Comparison of ENCODE assay signal across 24 mouse cellular contexts in genomic region chr1:77377550-77377980, GRCm38 (mm10).
A peak's percentile ranks its signal among the peaks of the same experiment; 100 is the strongest.
DNase-seq lines count a peak whose midpoint lies in the region; ATAC-seq and TF ChIP-seq lines count a peak whose summit lies in the region.
"Had no signal": no experiment of that assay in that cellular context is flagged by ENCODE, and none has a peak within 500 bp of the region (broad histone marks: within the 10 kb centered on the region; RNA-seq: fewer than 3 reads in every experiment).

No protein-coding gene starts in this region.

- peak; percentile 53 for DNase-seq in hindbrain, embryonic 14.5 days (ENCODE audit: low spot score)
- peak; percentile 28 for DNase-seq in midbrain, embryonic 14.5 days
- DNase-seq in forebrain, embryonic 14.5 days (ENCODE audit: low spot score), result peak; percentile 77
- no peak for DNase-seq in forebrain, postnatal 0 days
- no peak for DNase-seq in thymus, postnatal 10 days (ENCODE audit: low spot score in 2 of 2)
- DNase-seq: adrenal gland, adult 2 months; cerebellum, adult 8-10 months; gastrocnemius, postnatal 36 days; heart, adult 2 months; heart, postnatal 14 days; kidney, adult 11 months; kidney, postnatal 36 days; layer of hippocampus, adult 9-11 months; lung, embryonic 14.5 days; right cerebral cortex, postnatal 14 days had no signal

- no peaks in the 10 kb centered on the region for H3K9me3 ChIP-seq in hindbrain, embryonic 14.5 days (ENCODE audit: control insufficient read depth, low read length)
- no peaks in the 10 kb centered on the region for H3K9me3 ChIP-seq in hindbrain, embryonic 13.5 days
- no peaks in the 10 kb centered on the region for H3K9me3 ChIP-seq in midbrain, embryonic 14.5 days (ENCODE audit: control insufficient read depth, low read length)
- no peaks in the 10 kb centered on the region for H3K9me3 ChIP-seq in midbrain, embryonic 13.5 days
- no peaks in the 10 kb centered on the region for H3K9me3 ChIP-seq in forebrain, embryonic 14.5 days (replicated peaks; ENCODE audit: control insufficient read depth, low read length)
- H3K9me3 ChIP-seq in forebrain, postnatal 0 days (ENCODE audit: low read length), result no peaks in the 10 kb centered on the region
- H3K9me3 ChIP-seq: embryonic facial prominence, embryonic 10.5 days; heart, embryonic 13.5 days; kidney, embryonic 15.5 days; limb, embryonic 15.5 days; midbrain, embryonic 15.5 days had no signal

- no peak overlapping the region for H3K4me2 ChIP-seq in hindbrain, embryonic 14.5 days (replicated peaks)
- H3K4me2 ChIP-seq in hindbrain, embryonic 13.5 days, result no peak overlapping the region
- H3K4me2 ChIP-seq in midbrain, embryonic 14.5 days (ENCODE audit: low read length), result no peak overlapping the region
- no peak overlapping the region for H3K4me2 ChIP-seq in midbrain, embryonic 13.5 days (replicated peaks)
- H3K4me2 ChIP-seq in forebrain, embryonic 14.5 days (ENCODE audit: low read length), result no peak overlapping the region
- no peak overlapping the region for H3K4me2 ChIP-seq in forebrain, postnatal 0 days (ENCODE audit: low read depth)
- H3K4me2 ChIP-seq: heart, embryonic 13.5 days; kidney, embryonic 15.5 days; limb, embryonic 15.5 days; lung, embryonic 14.5 days; midbrain, embryonic 15.5 days had no signal

- H3K4me1 ChIP-seq in hindbrain, embryonic 14.5 days (replicated peaks; ENCODE audit: control insufficient read depth, insufficient read depth, low read length), result peaks cover 5% of the 10 kb centered on the region; the same call in 1 of the 2 replicates
- H3K4me1 ChIP-seq in hindbrain, embryonic 13.5 days (replicated peaks), result peaks cover 13% of the 10 kb centered on the region
- H3K4me1 ChIP-seq in midbrain, embryonic 14.5 days (ENCODE audit: control insufficient read depth, insufficient read depth, low read length), result no peaks in the 10 kb centered on the region
- 0 out of 2 replicates have a peak, but pooled peaks cover 3% of the 10 kb centered on the region for H3K4me1 ChIP-seq in midbrain, embryonic 13.5 days (replicated peaks)
- peaks cover 17% of the 10 kb centered on the region for H3K4me1 ChIP-seq in forebrain, embryonic 14.5 days (ENCODE audit: control insufficient read depth, insufficient read depth, low read length)
- no peaks in the 10 kb centered on the region for H3K4me1 ChIP-seq in forebrain, postnatal 0 days (ENCODE audit: insufficient read depth)
- H3K4me1 ChIP-seq: heart, embryonic 13.5 days; limb, embryonic 15.5 days; megakaryocyte, embryonic 14.5 days; midbrain, embryonic 15.5 days had no signal

- no peaks in the 10 kb centered on the region for H3K27me3 ChIP-seq in hindbrain, embryonic 14.5 days (ENCODE audit: control insufficient read depth, insufficient read depth, low read length)
- H3K27me3 ChIP-seq in hindbrain, embryonic 13.5 days, result no peaks in the 10 kb centered on the region
- H3K27me3 ChIP-seq in midbrain, embryonic 14.5 days (ENCODE audit: control insufficient read depth, insufficient read depth, low read length), result no peaks in the 10 kb centered on the region
- no peaks in the 10 kb centered on the region for H3K27me3 ChIP-seq in midbrain, embryonic 13.5 days
- H3K27me3 ChIP-seq in forebrain, embryonic 14.5 days (replicated peaks; ENCODE audit: control insufficient read depth, insufficient read depth, low read length), result no peaks in the 10 kb centered on the region
- no peaks in the 10 kb centered on the region for H3K27me3 ChIP-seq in forebrain, postnatal 0 days (ENCODE audit: insufficient read depth, low read length)
- H3K27me3 ChIP-seq: kidney, embryonic 15.5 days; limb, embryonic 15.5 days; megakaryocyte, embryonic 14.5 days; midbrain, embryonic 15.5 days had no signal

- no peak for TF ChIP-seq CTCF in forebrain, postnatal 0 days (IDR thresholded peaks at IDR 0.05; ENCODE audit: low read depth)

- no peak overlapping the region for H3K4me3 ChIP-seq in hindbrain, embryonic 14.5 days (replicated peaks; ENCODE audit: low read length)
- H3K4me3 ChIP-seq in hindbrain, embryonic 13.5 days, result no peak overlapping the region
- no peak overlapping the region for H3K4me3 ChIP-seq in midbrain, embryonic 14.5 days (replicated peaks; ENCODE audit: low read depth, low read length)
- no peak overlapping the region for H3K4me3 ChIP-seq in midbrain, embryonic 13.5 days (replicated peaks)
- H3K4me3 ChIP-seq in forebrain, embryonic 14.5 days (ENCODE audit: low read depth, low read length), result no peak overlapping the region
- no peak overlapping the region for H3K4me3 ChIP-seq in forebrain, postnatal 0 days (ENCODE audit: low read depth, low read length)
- H3K4me3 ChIP-seq: embryonic facial prominence, embryonic 10.5 days; heart, adult 2 months; heart, embryonic 13.5 days; kidney, embryonic 15.5 days; limb, embryonic 15.5 days; megakaryocyte, embryonic 14.5 days; midbrain, embryonic 15.5 days had no signal

- peaks cover 34% of the 10 kb centered on the region for H3K36me3 ChIP-seq in hindbrain, embryonic 14.5 days (replicated peaks; ENCODE audit: control insufficient read depth, insufficient read depth)
- H3K36me3 ChIP-seq in hindbrain, embryonic 13.5 days, result peaks cover 24% of the 10 kb centered on the region
- H3K36me3 ChIP-seq in midbrain, embryonic 14.5 days (ENCODE audit: control insufficient read depth, insufficient read depth, low read length), result peaks cover 34% of the 10 kb centered on the region
- H3K36me3 ChIP-seq in midbrain, embryonic 13.5 days, result peaks cover 39% of the 10 kb centered on the region
- H3K36me3 ChIP-seq in forebrain, embryonic 14.5 days (ENCODE audit: control insufficient read depth, insufficient read depth, low read length), result peaks cover 71% of the 10 kb centered on the region
- H3K36me3 ChIP-seq in forebrain, postnatal 0 days (ENCODE audit: insufficient read depth), result peaks cover 24% of the 10 kb centered on the region
- H3K36me3 ChIP-seq: midbrain, embryonic 15.5 days had no signal

- no peak overlapping the region for H3K9ac ChIP-seq in hindbrain, embryonic 14.5 days
- no peak overlapping the region for H3K9ac ChIP-seq in hindbrain, embryonic 13.5 days
- no peak overlapping the region for H3K9ac ChIP-seq in midbrain, embryonic 14.5 days (replicated peaks; ENCODE audit: low read length)
- no peak overlapping the region for H3K9ac ChIP-seq in midbrain, embryonic 13.5 days (replicated peaks)
- no peak overlapping the region for H3K9ac ChIP-seq in forebrain, embryonic 14.5 days (ENCODE audit: low read length)
- H3K9ac ChIP-seq in forebrain, postnatal 0 days, result no peak overlapping the region
- H3K9ac ChIP-seq: heart, embryonic 13.5 days; kidney, embryonic 15.5 days; limb, embryonic 15.5 days; liver, embryonic 14.5 days; lung, embryonic 14.5 days; midbrain, embryonic 15.5 days had no signal

- peak; percentile 55; the same call in 1 of the 2 replicates for ATAC-seq in hindbrain, embryonic 14.5 days (ENCODE audit: low FRiP score)
- no peak for ATAC-seq in hindbrain, embryonic 13.5 days (ENCODE audit: low FRiP score)
- ATAC-seq in midbrain, embryonic 14.5 days (ENCODE audit: low FRiP score, low TSS enrichment), result no peak
- no peak for ATAC-seq in midbrain, embryonic 13.5 days
- peak; percentile 76 for ATAC-seq in forebrain, embryonic 14.5 days
- ATAC-seq in forebrain, postnatal 0 days, result peak; percentile 45; the same call in 1 of the 2 replicates
- ATAC-seq: midbrain, embryonic 15.5 days had no signal

- no peak overlapping the region for H3K27ac ChIP-seq in hindbrain, embryonic 14.5 days
- H3K27ac ChIP-seq in hindbrain, embryonic 13.5 days, result no peak overlapping the region
- H3K27ac ChIP-seq in midbrain, embryonic 14.5 days (replicated peaks; ENCODE audit: low read depth, low read length), result no peak overlapping the region
- no peak overlapping the region for H3K27ac ChIP-seq in midbrain, embryonic 13.5 days
- H3K27ac ChIP-seq in forebrain, embryonic 14.5 days (ENCODE audit: low read depth, low read length), result no peak overlapping the region
- no peak overlapping the region for H3K27ac ChIP-seq in forebrain, postnatal 0 days (ENCODE audit: low read depth, low read length)
- H3K27ac ChIP-seq: embryonic facial prominence, embryonic 10.5 days; heart, adult 2 months; heart, embryonic 13.5 days; kidney, embryonic 15.5 days; limb, embryonic 15.5 days; liver, embryonic 14.5 days; midbrain, embryonic 15.5 days had no signal

- WGBS in hindbrain, embryonic 14.5 days, result 56% methylated on average over 8 of the region's 8 CpGs
- WGBS in hindbrain, embryonic 13.5 days, result 62% methylated on average over 8 of the region's 8 CpGs
- WGBS in midbrain, embryonic 14.5 days, result 84% methylated on average over 8 of the region's 8 CpGs
- 80% methylated on average over 8 of the region's 8 CpGs for WGBS in midbrain, embryonic 13.5 days
- 19% methylated on average over 8 of the region's 8 CpGs for WGBS in forebrain, embryonic 14.5 days
- WGBS in forebrain, postnatal 0 days, result 24% methylated on average over 8 of the region's 8 CpGs

Comparison
In these comparisons a context has a peak if more than half of its experiments do, and no peak if none do; other contexts are left out.
1. ATAC-seq: peak in hindbrain, embryonic 14.5 days (single experiment), forebrain, embryonic 14.5 days (single experiment) and forebrain, postnatal 0 days (single experiment); none in hindbrain, embryonic 13.5 days (single experiment), midbrain, embryonic 14.5 days (single experiment) and midbrain, embryonic 13.5 days (single experiment).
2. DNase-seq: peak in hindbrain, embryonic 14.5 days (single experiment), midbrain, embryonic 14.5 days (single experiment) and forebrain, embryonic 14.5 days (single experiment); none in forebrain, postnatal 0 days (single experiment) and thymus, postnatal 10 days (0 of 2).